Mouse (Mus musculus) urinary bladder, adult 2 months (tissue): ENCODE measurements around the gene Setd2. TPM values are rescaled to one million over a fixed set of nuclear protein-coding genes. Genes with fewer than 3 reads are reported as not detected.

Experiments
- DNase-seq: peaks from one replicate; pipeline ENCODE4 v3.0.0; 2022; ENCODE audit warnings: low spot score
- polyA plus RNA-seq: library from polyadenylated mRNA; depleted of rRNA; stranded (reverse); fragments of >200 nt; gene quantifications from 2 replicates; pipeline ENCODE4 v1.2.3, GENCODE M21; 2012; rRNA removed

Setd2 gene
- polyA plus RNA-seq = 52.0 and 58.2 TPM in 2 replicates

DNA sequence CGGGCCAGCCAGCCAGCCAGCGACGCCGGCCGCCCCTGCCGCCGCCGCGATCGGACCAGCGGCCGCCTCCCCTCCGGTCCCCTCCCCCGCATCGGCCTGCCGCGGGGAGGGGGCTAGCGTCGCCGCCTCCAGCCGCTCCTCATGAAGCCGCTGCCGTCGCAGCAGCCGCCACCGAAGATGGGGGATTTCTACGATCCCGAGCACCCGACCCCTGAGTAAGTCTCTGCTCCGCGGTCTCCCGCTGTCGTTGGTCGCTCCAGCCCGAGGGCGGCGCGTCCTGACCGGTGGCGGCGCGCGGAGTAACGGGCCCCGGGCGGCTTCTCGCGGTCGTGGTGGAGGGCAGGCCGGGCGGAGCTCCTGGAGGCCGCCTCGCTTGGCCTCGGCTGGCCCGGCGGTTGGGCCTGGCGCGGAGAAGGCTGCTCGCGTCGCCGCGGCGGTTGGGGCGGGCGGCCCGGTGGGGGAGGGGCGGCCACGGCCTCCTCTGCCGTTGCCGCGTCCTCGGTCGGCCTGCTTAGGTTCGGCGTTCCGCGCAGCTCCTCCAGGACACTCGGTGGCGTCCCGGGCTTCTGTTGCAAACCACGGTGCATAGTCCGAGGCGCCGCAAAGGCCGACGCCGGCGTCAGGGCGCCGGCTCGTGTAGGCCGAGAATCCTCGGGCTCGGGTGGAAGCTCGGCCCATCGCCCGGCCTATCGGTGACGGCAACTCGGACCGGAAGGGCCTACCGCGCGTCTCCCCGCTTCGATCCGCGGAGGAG lies at the start of gene Setd2:
TSS of gene Setd2 (plus strand) at position 60 of the 754 bp plus-strand sequence.
- DNase-seq = peak; percentile 77

DNA sequence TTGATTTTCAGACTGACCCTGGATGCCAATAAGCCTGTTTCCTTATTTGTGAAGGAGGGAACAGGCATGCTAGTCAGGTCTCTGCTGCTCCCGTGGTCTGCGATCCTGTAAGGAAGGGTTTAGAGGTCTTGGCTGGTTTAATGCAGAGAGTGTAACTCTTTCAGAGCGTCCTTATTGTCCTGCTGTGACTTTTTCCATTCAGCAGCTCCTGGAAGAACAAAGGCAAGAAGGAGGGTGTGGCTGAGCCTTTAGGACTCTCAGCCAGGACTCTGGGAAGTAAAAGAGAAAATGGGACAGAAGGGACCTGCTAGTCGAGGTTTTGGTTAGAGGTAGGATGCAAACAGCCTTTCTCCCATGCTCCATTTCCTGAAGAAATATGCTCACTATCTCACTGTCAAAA lies 43.6 kb upstream of the Setd2 start:
- no peak for DNase-seq

DNA sequence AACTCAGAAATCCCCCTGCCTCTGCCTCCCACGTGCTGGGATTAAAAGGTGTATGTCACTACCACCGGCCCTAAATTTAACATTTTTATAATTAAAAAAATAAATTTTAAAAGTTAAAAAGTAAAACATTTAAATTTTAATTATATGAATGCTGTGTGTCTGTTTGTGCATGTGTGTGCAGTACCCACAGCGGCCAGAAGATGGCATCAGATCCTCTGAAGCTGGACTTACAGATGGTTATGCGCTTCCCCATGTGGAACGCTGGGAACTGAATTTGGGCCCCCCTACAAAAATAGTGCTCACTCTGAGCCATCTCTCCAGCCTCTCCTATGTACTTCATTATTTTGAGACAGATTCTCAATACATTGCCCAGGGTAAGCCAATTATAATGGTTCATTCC lies 41.5 kb upstream of the Setd2 start:
- DNase-seq = no peak

DNA sequence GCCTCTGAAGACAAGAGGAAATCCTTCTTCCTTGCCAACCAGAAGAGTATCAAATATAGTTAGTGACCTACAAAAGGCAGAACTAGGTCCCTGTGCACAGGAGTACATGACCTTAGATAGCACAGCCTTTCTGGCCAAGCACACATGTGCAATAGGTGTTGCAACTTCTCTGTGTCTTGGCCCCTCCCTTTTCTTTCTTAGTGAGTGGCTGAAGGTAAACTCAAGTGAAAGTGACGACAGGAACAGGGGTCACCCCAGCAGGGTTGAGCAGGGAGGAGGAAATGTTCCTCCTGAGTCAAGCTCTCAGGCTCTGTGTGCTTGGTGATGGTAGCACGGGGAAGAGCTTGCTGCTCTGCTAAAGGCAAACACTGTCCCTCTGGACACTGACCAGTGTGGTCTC lies 6.7 kb upstream of the Setd2 start:
- DNase-seq = no peak

DNA sequence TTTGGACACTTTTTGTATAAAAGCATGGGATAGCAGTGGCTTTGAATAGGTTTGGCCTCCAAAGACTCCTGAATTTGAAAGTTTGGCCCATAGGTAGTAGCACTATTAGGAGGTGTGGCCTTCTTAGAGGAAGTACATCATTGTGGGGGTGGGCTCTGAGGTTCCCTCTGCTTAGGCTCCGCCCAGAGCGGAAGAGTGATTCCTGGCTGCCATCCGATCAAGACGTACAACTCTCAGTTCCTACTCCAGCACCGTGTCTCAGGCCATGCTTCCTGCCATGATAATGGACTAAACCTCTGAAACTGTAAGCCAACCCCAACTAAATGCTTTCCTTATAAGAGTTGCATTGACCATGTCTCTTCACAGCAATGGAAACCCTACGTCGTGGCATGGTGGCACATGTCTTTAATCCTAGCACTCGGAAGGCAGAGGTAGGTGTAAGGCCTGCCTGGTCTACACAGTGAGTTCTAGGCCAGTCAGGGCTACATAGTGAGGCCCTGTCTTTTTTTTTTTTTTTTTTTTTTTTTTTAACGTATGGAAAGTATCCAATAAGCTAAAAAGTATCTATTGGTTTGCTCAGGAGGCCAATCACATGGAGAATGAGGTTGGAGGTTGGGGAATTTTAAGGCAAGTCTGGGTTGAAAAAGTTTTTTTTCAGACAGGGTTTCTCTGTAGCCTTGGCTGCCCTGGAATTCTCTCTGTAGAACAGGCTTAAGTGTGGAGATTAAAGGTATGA lies 3.2 kb upstream of the Setd2 start:
- no peak for DNase-seq

DNA sequence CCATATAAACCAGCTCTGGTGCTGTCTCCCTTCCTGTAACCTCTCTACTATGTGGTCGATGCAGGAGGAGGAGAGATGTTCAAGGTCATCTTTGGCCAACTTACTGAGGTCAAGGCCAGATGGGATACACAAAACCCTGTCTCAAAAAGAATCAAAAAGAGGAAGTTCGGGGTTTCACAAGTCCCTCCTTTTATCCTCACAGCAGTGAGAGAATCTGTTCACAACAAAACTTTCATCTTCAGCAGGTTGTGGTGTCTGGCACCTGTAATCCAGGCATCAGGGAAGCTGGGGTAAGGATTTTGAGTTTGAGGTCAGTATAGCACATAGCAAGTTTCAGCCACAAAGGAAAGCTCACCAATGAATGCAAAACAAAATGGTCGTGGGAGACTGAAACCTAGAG lies 1.7 kb upstream of the Setd2 start:
- no peak for DNase-seq

DNA sequence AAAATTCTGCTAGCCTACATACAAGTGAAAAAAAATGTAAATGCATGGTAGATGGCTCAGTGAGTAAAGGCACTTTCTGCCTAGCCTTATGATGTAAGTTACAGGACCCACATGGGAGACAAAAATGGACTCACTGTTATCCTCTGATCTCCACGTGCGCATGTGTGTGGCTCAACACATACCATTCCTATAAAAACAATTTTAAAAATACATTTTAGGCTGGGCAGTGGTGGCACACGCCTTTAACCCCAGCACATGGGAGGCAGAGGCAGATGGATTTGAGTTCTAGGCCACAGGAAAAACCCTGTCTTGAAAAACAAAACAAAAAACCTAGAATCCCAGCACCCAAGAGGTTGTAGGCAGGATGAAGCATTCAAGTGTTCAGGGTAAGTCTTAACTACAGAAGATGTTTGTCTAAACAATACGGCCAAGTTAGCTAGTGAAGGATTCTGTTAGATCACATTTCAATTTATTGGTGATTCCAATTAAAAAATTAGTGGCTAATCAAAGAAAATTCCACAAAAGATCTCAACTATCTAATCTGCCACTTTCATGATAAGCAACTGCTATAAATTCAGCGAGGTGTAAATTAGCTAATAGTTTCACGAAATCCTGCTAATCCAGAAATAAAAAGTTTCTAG lies 1.1 kb upstream of the Setd2 start:
- no peak for DNase-seq

DNA sequence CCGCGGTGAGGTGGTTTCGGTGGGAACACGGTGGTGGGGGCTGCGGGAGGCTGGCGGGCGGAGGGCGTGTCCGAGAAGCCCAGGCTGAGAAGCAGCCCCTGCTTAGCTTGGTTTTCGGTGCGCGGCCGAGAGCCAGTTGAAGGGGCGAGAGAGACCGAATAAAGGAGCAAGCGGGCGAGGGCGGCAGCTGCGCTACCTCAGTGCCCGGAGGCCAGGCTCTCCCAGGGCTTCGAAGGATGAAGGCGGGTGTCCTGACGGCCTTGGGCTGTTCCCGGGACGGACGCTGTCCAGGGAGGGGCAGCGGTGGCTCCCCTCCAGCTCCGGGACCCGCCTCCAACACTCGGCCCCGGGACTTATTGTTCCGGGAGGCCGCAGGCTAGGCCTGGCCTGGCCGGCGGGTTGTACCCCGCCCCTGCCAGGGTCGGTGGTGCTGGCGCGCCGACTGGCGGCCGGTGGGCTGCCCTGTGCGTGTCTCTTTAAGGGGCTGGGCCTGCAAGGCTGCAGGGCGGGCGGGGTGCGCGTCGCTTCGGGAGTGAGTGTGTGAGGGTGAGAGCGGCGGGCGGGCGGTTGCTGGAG lies 395 bp upstream of the Setd2 start:
- peak; percentile 88 for DNase-seq

DNA sequence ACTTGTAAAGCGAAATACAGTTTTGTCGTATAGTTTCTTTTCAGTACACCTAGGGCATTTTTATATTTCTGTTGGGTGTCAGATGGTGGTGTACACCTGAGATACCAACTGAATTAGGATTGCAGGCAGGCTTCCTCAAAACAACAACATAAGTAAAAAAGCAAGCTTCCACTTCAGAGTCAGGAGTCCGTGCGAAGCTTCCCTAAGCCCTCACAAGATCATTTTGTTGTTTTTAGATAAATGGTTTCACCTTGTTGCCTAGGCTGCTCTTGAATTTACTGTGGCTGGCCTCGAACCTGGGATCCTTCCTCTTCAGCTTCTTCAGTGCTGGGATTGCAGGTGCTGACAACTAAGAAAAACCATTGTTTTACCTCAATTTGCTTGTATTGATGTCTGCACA lies 1.2 kb downstream of the Setd2 start:
- no peak for DNase-seq

DNA sequence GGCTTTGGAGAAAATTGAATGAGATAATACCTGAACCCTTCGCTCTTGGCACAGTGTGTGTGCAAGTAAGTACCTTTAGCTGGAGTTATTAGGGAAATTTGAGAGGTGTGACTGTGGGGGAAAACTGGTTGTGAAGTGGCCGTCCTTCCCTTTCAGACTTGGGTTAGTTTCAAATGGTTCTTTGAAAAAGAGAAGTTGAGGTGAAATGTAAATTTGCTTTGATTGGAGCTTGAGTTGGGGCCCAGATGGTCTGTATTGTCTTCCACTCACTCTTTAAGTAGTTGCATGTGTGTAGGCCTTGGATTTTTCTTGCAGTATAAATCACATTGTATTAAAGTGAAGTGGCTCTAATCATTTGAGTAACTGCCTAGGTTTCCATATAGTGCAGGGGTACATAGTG lies 2.7 kb downstream of the Setd2 start:
- DNase-seq = no peak

DNA sequence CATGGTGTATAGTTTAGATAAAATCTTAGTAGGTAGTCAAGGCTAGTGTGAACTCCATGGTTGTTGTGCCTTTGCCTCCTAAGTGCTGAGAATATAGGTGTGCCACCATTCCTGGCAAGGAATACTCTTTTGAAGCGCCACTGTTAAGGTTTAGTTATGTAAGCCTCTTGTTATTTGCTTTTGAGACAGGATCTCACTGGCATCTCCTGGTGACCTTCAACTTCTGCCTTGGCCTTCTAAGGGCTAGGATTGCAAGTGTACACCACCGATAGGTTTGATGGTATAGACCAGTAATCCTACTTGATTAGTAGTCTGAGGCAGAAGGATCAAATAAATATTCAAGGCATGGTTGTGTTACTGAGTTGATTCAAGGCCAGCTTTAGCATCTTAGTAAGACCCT lies 4.2 kb downstream of the Setd2 start:
- no peak for DNase-seq

DNA sequence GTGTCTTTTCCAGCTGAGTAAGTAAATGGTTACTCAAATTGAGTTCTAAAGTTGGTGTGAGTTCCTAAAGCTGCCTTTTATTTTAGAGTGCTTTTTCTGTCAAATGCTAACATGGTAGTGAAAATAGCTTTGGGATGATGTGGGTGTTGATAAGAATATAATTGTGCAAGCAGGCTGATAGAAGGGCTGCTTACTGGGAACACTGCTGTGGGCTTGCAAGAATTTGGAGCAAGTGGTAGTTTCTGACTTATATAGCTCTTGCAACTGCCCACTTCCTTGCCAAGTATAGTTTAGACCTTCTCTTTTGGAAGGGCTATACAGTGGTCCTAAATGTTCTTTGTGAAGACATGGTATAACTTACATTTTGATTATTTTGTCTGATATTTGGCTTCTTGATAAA lies 6.1 kb downstream of the Setd2 start:
- DNase-seq = no peak

DNA sequence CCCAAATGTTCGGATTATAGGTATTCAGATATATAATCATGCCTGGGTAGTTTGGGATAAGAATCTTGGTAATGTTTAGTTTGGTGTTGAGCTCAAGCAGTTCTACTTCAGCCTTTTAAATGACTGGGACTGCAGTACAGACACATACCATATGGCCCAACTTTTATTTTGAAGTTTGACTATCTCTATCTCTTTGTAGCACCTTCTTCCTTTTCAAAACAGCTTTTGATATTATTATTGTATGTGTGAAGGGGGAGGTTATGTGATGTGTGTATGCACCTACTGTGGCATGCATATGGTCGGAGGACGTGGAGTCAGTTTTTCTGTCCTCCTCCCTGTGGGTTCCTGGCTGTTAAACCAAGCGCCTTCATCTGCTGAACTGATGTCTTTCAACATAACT lies 9.6 kb downstream of the Setd2 start:
- no peak for DNase-seq

DNA sequence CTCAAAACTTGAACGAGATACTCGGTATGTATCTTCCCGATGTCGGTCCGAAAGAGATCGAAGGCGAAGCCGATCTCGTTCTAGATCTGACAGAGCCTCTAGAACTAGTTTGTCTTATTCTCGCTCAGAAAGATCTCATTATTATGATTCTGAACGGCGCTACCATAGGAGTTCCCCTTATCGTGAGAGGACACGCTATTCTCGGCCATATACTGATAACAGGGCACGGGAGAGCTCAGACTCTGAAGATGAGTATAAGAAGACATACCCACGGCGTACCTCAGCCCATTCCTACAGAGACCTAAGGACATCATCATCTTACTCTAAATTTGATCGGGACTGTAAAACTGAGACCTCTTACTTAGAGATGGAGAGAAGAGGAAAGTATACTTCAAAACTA lies 15.9 kb downstream of the Setd2 start:
- no peak for DNase-seq

DNA sequence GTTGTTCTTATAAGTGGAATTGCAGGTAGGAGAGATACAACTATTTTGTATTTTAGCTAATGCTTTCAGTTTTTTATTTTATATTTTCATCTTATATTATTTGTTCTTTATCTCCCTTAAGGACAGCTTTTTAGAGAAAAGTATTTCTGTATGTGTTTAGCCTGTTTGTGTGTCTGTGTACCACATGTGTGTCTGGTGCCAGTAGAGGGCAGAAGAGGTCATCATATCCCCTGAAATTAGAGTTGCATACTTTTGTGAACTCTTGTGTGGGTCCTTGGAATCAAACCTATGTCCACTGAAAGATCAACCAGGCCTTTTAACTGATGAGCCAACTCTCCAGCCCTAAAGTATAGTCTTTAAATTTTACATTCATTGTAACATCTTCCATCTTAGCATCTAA lies 35.9 kb downstream of the Setd2 start:
- DNase-seq = no peak

DNA sequence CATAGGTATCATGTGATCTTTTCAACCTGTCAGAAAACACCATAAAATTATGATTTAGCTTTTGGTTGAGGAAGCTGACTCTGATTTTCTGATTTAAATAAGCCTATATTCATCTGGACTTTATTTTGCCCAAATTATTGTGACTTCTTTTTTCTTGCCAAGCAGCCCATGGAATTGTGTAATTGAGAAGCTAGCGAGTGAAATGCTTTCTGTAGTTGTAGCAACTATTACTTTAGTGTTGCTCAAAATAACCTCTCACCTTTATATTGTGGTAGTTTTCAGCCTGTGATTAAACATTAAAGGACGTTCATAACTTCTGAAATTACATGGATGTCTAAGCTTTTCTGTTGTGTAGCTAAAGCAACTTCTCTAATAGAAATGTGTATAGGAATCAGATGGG lies 49.8 kb downstream of the Setd2 start:
- no peak for DNase-seq

DNA sequence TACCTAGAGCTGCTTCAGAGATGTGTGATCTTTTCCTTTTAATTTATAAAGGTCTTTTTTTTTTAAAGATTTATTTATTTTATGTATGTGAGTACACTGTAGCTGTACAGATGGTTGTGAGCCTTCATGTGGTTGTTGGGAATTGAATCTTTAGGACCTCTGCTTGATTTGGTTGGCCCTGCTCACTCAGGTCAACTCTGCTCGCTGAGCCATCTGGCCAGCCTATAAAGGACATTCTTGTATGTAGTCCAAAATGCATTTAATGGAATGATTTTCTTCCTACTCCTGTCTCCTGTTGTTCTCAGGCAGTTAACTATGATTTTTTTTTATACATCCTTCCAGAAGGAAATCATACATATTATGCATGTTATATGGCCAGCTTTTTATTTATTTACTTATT lies 51.1 kb downstream of the Setd2 start:
- no peak for DNase-seq

DNA sequence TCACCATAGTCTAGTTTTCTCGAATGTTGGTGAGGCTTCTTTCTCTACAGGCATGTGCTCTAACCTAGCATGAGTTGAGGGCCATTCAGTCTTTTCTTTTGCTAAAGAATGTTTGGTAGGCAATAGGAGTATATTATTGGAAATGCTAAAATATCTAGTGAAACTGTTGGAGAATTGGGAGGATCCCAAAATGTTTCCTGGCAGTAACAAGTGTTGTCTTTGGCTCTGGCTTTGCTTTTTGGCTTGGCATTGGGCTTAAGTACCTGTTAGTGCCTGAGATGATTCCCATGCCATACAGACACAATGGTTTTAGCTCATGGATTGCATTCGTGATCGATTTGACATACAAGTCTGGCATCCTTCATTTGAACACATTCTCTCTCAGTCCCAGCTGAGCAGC lies 79.1 kb downstream of the Setd2 start:
- DNase-seq = no peak

DNA sequence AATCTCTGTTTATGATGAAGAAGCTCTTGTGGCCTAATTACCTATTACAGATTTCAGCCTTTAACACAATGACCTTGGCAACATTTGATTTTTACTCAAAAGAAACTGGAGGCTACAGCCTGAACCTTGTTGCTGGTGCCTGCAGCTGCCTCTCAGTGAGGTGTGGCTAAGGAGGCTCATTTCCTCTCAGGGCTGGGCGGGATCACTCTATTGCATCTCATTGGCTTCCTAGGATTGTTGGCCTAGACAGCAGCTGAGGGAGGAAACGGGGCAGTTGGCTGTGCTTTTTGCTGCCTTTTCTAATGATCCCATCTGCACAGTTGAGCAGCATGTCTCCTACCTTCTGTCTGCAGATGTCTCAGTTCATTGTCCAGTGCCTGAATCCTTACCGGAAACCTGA lies 84.7 kb downstream of the Setd2 start:
- DNase-seq = no peak

DNA sequence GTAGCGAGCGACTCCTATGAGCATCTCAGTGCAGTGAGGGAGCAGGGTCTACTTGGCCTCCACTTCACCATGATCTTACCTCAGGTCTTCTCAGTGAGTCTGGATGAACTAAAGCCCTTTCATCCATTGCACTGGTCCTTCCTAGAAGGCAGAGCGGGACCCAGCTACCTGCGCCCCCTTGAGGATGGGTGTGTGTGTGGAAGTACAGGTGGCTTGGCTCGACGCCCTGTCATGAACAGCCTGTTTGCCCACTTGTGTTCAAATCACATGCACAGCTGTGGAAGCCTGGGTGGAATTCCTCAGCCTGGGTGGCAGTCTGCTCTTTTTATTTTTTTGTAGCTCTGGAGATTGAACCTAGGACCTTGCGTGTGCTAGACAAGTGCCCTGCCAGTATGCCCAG lies 87.8 kb downstream of the Setd2 start:
- no peak for DNase-seq

DNA sequence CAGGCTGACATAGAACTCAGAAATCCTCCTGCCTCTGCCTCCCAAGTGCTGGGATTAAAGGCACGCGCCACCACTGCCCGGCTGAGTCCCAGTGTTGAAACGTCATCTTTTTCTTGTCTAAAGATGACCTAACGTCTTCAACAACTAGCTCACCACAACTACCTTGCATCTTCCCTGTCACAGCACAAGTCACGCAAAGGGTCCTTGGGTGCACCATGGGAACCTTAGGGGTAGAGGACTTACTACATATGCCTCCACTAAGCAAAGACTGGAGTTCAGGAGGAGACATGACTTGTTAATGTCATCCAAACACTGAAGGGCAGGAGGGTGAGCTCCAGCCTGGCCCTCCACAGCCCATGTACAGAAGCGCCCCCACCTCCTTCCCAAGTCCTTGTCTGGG lies 88.3 kb downstream of the Setd2 start:
- no peak for DNase-seq

DNA sequence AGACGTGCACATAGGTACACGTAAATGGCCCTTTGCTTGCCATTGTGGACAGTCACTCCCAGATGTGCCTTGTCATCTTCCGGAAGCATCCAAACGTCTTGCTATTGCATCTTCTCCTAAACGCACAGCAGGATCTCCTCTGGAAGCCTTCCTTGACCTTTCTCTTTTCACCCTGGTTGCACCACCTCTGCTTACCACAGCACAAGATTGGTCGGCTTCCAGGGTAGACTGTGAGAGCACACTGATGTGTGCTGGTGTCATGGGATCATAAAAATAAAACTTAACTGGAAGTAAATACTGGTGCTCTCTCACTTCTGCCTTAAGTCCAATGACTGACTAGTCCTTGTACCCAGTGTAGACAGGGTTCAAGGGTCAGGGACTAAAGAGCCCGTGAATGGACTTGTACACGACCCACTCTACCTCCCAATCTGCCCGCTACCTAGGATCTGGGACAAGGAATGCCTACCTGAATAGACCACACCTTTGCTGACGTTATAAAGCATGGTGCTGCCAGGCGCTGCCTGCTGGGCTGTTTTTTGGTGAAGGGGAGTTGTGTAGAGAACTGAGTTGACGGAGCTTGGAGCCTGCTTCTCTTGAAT lies 90.3 kb downstream of the Setd2 start:
- no peak for DNase-seq
